Mouse (Mus musculus) lung, embryonic 15.5 days (tissue): ENCODE data around the gene Tle4. TPM values are rescaled to one million over a fixed set of nuclear protein-coding genes. Genes with fewer than 3 reads are reported as not detected.

Source experiments
- ATAC-seq: fragments of 200-750 bp; cut with Nextera tagmentation; 2 replicates; pipeline ENCODE4 v1.8.0; 2017; ENCODE audit warnings: moderate number of reproducible peaks, borderline replicate concordance; ENCODE audit not compliant: low FRiP score, low TSS enrichment; ENCODE audit errors: extremely low read depth
- H3K27ac ChIP-seq: fragments of 300-500 bp; sonication (generic); 2 replicates; pipeline ENCODE4 v1.5.1; 2015; ENCODE audit warnings: moderate library complexity, mild to moderate bottlenecking, inconsistent platforms
- H3K27me3 ChIP-seq: fragments of 300-500 bp; sonication (generic); 2 replicates; pipeline ENCODE4 v1.6.1; 2015; ENCODE audit warnings: inconsistent platforms
- H3K36me3 ChIP-seq: fragments of 300-500 bp; sonication (generic); 2 replicates; pipeline ENCODE4 v1.6.1; 2015; ENCODE audit warnings: inconsistent platforms
- H3K4me1 ChIP-seq: fragments of 300-500 bp; sonication (generic); 2 replicates; pipeline ENCODE4 v1.6.1; 2015; ENCODE audit warnings: inconsistent platforms
- H3K4me2 ChIP-seq: fragments of 300-500 bp; sonication (generic); 2 replicates; pipeline ENCODE4 v1.6.1; 2015; ENCODE audit warnings: inconsistent platforms, mild to moderate bottlenecking, moderate library complexity
- H3K4me3 ChIP-seq: fragments of 300-500 bp; sonication (generic); 2 replicates; pipeline ENCODE4 v1.5.1; 2015; ENCODE audit warnings: mild to moderate bottlenecking, inconsistent platforms
- H3K9ac ChIP-seq: fragments of 300-500 bp; sonication (generic); 2 replicates; pipeline ENCODE4 v1.6.1; 2015; ENCODE audit warnings: inconsistent platforms
- H3K9me3 ChIP-seq: fragments of 300-500 bp; sonication (generic); 2 replicates; pipeline ENCODE4 v1.6.1; 2016; ENCODE audit warnings: inconsistent platforms
- WGBS: fragments of 180-500 bp; shearing (Covaris S2); methylation state at CpG from one replicate; pipeline ENCODE4 v1.1.7; 2015; 5-methylcytosine and 5-hydroxymethylcytosine counted together
- polyA plus RNA-seq: library from polyadenylated mRNA; unstranded; fragments of >200 nt; fragmentation: Nextera tagmentation; extraction: Ambion mirVana; gene quantifications from 2 replicates; pipeline ENCODE4 v1.2.1, GENCODE M21; 2015

The Tle4 gene
- polyA plus RNA-seq, 1 experiment from 2014 or later: 13.5 TPM

DNA sequence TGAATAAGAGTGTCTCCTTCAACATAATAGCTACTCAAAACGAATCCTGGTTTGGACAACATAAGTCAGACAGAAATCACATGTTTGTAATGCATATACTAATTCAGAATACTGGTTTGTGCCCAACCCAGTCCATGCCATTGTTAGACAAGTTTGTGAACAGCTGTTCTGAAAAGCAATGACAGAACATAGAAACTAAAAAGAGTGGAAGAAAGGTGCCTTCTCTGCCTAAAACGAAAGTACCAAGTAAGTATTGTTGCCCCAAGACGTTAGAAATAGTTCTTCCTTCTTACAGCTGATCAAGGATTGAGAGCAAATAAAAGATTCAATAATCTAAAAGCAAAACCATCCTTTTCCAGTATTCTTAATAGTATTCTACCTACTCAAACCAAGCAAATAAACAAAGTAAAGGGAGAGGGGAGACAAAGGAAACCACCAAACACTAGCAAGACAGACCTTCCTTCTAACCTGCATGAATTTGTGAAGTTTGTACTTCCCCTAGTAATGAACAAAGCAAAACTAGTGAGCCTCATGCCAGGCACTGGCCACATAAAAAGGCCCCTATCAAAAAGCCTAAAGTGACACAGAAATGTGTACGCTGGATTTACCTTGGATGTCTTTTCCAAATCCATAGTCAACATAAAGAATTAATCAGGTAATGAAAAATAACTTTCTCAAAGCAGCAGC lies 34.4 kb downstream of the Tle4 start:
- no peak overlapping the region for H3K4me2 ChIP-seq
- no peak overlapping the region for H3K27ac ChIP-seq
- WGBS: 82% methylated on average over 4 of the region's 4 CpGs
- no peaks in the 10 kb centered on the region for H3K9me3 ChIP-seq
- no peaks in the 10 kb centered on the region for H3K36me3 ChIP-seq
- no peaks in the 10 kb centered on the region; the same call in 1 of the 2 replicates for H3K4me1 ChIP-seq
- H3K9ac ChIP-seq: no peak overlapping the region
- ATAC-seq: no peak
- no peak overlapping the region for H3K4me3 ChIP-seq
- no peaks in the 10 kb centered on the region for H3K27me3 ChIP-seq

DNA sequence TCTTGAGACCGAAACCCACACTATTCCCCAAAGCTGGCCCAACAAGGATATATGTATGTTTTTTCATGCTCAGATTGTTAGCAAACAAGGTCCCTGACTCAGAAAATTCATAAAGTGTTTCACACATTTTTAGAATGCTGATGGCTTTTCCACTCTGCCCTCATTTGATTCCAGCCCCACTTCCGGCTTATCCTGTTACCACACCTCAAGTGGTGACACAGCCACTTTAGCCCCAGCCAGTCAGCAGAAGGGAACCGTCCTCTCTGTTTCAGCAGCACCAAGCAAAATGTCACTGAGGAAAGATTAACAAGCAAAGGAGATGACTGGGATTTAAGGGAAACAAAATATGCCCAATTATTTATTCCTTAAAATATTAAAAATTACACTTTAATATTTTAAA lies 50.0 kb downstream of the Tle4 start:
- Histone ChIP-seq H3K27ac (no peak overlapping the region), H3K4me2 (no peak overlapping the region), H3K9ac (no peak overlapping the region), H3K4me3 (no peak overlapping the region), H3K4me1 (no peaks in the 10 kb centered on the region), H3K36me3 (no peaks in the 10 kb centered on the region), H3K9me3 (no peaks in the 10 kb centered on the region), H3K27me3 (no peaks in the 10 kb centered on the region)
- no peak for ATAC-seq
- WGBS: 63% methylated on average over 3 of the region's 3 CpGs

DNA sequence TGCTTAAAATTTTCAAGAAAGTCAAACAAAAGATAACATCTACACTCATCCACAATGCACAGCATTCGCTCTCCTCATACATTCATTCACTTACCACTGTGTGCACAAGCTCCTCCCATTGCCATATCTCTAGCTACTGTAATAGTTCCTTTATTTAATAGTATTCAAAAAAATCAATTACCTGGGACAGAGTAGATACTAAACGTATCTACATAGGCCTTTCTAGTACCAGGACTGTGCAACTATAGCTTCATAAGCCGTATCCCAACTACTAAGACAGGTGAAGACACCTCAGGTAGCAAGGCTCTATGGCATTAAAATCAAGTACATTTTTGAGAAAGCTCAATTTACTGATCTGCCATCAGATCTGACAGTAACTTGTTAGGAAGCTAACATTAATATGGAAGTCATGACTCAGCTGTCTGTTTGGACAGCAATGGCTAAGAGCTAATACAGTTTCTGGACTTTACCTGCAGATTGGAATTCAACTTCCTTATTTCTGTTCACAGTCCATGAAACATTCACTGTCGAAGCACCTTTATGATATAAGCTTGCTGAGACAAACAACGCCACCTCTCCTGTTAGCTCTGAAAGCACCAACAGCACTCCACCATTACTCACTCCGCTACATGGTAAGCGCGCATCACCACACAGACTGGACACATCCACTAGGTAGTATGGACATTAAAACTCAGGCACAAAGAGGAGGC lies 50.6 kb downstream of the Tle4 start:
- no peak overlapping the region for H3K27ac ChIP-seq
- WGBS: 93% methylated on average over 8 of the region's 8 CpGs
- H3K9ac ChIP-seq: no peak overlapping the region
- H3K36me3 ChIP-seq: no peaks in the 10 kb centered on the region
- ATAC-seq: no peak
- H3K9me3 ChIP-seq: no peaks in the 10 kb centered on the region
- no peak overlapping the region for H3K4me2 ChIP-seq
- H3K27me3 ChIP-seq: no peaks in the 10 kb centered on the region
- no peak overlapping the region for H3K4me3 ChIP-seq
- no peaks in the 10 kb centered on the region for H3K4me1 ChIP-seq

DNA sequence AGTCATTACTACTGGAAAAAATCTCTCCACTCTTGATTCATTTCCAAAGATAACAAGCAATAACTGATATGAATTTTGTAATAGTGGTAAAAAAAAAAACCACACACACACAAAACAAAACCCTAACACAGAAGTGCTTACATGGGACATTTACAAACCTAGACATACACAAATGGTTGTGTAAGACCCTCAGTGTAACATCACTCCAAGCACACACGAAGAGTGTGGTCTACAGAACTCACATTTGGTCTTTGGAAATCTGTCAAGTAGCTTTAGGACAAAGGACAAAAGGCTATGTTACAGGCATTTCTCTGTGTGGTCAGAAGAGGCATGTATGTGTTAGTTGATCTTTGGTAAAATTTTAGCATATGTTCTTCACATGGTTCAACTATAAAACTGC lies 52.4 kb downstream of the Tle4 start:
- H3K4me1 ChIP-seq: no peaks in the 10 kb centered on the region
- no peaks in the 10 kb centered on the region for H3K36me3 ChIP-seq
- no peak overlapping the region for H3K9ac ChIP-seq
- H3K27ac ChIP-seq: no peak overlapping the region
- no peak for ATAC-seq
- H3K4me3 ChIP-seq: no peak overlapping the region
- no peaks in the 10 kb centered on the region for H3K9me3 ChIP-seq
- H3K27me3 ChIP-seq: no peaks in the 10 kb centered on the region
- no peak overlapping the region for H3K4me2 ChIP-seq
- WGBS: 67% methylated on average over 1 of the region's 1 CpGs

DNA sequence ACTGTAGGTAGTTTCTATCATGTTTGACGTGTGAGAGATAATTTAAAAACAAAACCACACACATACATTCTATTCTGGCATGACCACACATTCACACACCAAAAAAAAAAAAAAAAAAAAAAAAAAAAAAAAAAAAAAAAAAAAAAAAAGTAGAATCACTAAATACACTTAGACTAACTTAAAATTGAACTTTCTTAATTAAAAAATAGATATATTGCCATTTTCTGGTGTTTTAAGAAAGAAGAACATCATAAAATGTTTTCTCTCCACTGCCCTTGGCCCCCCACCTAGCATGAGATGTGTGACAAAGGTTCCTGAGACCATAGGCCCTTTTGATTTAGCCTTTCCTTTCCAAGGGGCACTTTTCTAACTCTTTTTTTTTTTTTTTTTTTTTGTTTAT lies 54.5 kb downstream of the Tle4 start:
- WGBS: 50% methylated on average over 1 of the region's 1 CpGs
- H3K4me3 ChIP-seq: no peak overlapping the region
- no peak for ATAC-seq
- no peaks in the 10 kb centered on the region for H3K9me3 ChIP-seq
- no peaks in the 10 kb centered on the region for H3K36me3 ChIP-seq
- H3K4me1 ChIP-seq: no peaks in the 10 kb centered on the region
- no peak overlapping the region for H3K4me2 ChIP-seq
- no peaks in the 10 kb centered on the region for H3K27me3 ChIP-seq
- H3K9ac ChIP-seq: no peak overlapping the region
- no peak overlapping the region for H3K27ac ChIP-seq

DNA sequence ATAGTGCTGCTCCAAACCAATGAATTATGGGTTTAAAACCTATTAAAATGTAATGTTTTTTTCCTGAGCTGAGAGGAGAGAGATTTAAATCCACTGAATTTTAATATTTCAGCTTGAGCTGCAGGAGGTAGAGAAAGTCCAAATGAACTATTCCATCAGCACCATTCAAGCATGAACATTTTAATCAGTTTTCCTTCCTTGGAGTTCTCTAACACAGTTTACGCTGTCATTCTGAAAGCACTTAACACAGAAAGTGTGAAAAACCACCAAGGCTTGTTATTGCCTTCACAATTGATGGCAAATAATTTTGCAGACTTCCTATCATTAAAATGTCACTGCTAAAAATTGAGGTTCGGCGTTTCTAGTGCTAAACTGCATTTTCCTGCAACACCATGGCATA lies 57.2 kb downstream of the Tle4 start:
- H3K9ac ChIP-seq: no peak overlapping the region
- no peaks in the 10 kb centered on the region for H3K4me1 ChIP-seq
- no peak overlapping the region for H3K4me3 ChIP-seq
- no peak for ATAC-seq
- no peak overlapping the region for H3K27ac ChIP-seq
- no peaks in the 10 kb centered on the region for H3K9me3 ChIP-seq
- no peaks in the 10 kb centered on the region for H3K36me3 ChIP-seq
- H3K4me2 ChIP-seq: no peak overlapping the region
- H3K27me3 ChIP-seq: no peaks in the 10 kb centered on the region
- 94% methylated on average over 3 of the region's 3 CpGs for WGBS

DNA sequence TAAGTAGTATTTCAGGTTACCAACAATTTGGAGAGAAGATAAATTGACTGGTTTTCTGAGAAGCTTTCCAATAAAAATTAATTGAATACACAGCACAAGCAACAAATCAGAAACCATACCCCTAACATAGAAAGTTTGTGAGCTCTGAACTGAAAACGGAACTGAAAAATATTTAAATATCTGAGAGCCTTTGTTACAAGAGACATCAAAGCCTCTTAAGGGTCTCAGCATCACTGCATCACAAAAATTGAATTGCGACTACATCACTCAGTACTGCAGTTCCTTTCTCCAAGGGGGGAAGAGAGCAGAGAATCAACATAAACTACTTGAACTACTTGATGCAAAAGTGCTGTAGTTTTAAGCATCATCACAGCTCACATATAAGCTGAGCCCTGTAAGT lies 61.2 kb downstream of the Tle4 start:
- H3K4me3 ChIP-seq: no peak overlapping the region
- no peak for ATAC-seq
- H3K9me3 ChIP-seq: no peaks in the 10 kb centered on the region

DNA sequence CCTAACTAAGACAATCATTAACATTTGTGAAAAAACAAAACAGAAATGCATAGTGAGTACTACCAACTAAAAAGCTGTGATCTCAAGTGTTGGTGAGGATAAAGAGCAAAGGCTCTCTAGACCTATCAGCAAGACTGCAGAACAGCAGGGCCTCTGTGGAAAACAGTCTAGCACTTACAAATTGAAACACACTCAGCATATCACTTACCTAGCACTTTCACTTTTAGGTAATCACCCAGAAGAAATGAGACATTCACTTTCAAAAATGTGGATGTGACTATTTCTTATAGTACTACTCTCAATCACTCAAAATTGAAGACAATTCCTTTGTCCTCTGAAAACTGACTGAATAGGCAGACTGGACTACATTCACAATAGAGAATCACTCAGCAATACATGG lies 63.4 kb downstream of the Tle4 start:
- Histone ChIP-seq H3K27me3 (no peaks in the 10 kb centered on the region), H3K36me3 (no peaks in the 10 kb centered on the region), H3K27ac (no peak overlapping the region), H3K9ac (no peak overlapping the region), H3K4me2 (no peak overlapping the region), H3K9me3 (no peaks in the 10 kb centered on the region), H3K4me1 (no peaks in the 10 kb centered on the region), H3K4me3 (no peak overlapping the region)
- ATAC-seq: no peak

More for the DNA sequence above, 61.2 kb downstream of the Tle4 start:
- H3K27me3 ChIP-seq: no peaks in the 10 kb centered on the region
- H3K9ac ChIP-seq: no peak overlapping the region
- H3K4me1 ChIP-seq: no peaks in the 10 kb centered on the region
- WGBS: 85% methylated on average over 2 of the region's 2 CpGs
- no peaks in the 10 kb centered on the region for H3K36me3 ChIP-seq
- H3K27ac ChIP-seq: no peak overlapping the region
- no peak overlapping the region for H3K4me2 ChIP-seq

DNA sequence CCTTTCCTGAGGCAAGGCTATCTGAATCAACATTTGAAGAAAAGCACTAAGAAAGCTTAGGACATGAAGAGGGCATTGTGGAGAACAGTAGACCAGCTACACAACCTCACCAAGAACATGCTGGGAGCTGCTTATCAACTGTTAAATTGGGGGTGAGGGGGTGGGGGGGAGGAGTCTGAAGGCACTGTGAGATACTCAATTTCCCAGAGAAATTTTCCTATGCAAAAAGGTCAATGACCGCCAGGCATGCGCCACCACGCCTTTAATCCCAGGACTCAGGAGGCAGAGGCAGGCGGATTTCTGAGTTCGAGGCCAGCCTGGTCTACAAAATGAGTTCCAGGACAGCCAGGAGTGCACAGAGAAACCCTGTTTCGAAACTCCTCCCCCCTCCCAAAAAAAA lies 65.0 kb downstream of the Tle4 start:
- Histone ChIP-seq H3K27me3 (no peaks in the 10 kb centered on the region), H3K4me1 (no peaks in the 10 kb centered on the region), H3K4me3 (no peak overlapping the region), H3K9ac (no peak overlapping the region), H3K27ac (no peak overlapping the region), H3K36me3 (no peaks in the 10 kb centered on the region), H3K9me3 (no peaks in the 10 kb centered on the region), H3K4me2 (no peak overlapping the region)
- 96% methylated on average over 6 of the region's 6 CpGs for WGBS
- no peak for ATAC-seq

DNA sequence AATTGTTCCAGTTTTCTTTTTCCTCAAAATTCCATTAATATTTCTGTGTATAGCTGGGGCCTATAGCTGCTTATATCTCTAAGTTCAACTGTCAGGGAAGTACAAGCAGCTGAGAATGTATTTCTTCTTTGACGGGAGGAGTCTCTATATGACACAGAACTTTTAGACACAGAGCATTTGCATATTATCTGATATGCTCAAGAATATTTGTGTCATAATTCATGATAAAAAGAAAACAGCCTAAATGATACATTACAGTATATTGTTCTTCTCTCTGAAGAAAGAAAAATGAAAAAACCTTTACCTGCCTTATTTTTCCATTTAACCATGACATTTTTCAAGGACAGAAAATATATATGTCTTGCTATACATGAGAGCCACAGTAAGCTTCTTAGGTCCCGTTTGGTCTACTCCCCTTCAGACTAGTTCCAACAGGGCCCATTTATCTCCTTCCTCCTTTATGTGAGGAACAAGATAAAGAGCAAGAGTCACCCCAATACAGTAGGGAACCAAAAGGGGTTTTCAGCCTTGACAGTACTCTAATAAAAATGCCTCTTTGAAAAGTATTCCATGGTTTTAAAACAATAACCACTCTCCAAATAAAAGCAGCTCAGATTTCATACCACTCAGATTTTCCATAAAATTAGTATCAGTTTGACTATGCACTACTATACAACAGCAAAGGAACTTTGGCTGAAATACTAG lies 77.6 kb downstream of the Tle4 start:
- Histone ChIP-seq H3K27me3 (no peaks in the 10 kb centered on the region), H3K36me3 (no peaks in the 10 kb centered on the region), H3K4me2 (no peak overlapping the region), H3K4me3 (no peak overlapping the region), H3K4me1 (no peaks in the 10 kb centered on the region), H3K27ac (no peak overlapping the region), H3K9me3 (no peaks in the 10 kb centered on the region), H3K9ac (no peak overlapping the region)
- ATAC-seq: no peak
- 65% methylated on average over 2 of the region's 2 CpGs for WGBS

DNA sequence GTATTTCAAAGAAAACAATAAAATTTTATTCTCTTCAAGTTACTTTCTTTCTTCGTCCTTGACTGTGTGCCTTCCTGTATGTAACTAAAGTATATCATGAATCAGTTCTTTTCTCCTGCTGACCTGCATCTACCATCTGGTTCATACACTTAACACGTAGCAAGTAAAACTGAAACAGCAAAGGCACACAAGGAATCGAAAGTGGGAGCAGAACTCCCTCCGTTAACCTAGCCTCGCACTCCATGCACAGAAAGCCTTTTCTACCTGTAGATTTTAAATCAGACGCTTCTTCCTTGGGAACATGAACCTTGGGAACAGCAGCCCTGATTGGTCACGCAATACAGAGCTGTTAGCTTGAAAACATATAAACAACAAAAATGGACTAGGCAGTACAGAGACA lies 78.7 kb downstream of the Tle4 start:
- no peaks in the 10 kb centered on the region for H3K4me1 ChIP-seq
- 0 out of 2 replicates have a peak, but pooled peaks cover 3% of the 10 kb centered on the region for H3K36me3 ChIP-seq
- no peak overlapping the region for H3K9ac ChIP-seq
- no peaks in the 10 kb centered on the region for H3K27me3 ChIP-seq
- no peak overlapping the region for H3K4me2 ChIP-seq
- no peak overlapping the region for H3K4me3 ChIP-seq
- 91% methylated on average over 7 of the region's 7 CpGs for WGBS
- H3K9me3 ChIP-seq: no peaks in the 10 kb centered on the region
- no peak overlapping the region for H3K27ac ChIP-seq
- no peak for ATAC-seq

DNA sequence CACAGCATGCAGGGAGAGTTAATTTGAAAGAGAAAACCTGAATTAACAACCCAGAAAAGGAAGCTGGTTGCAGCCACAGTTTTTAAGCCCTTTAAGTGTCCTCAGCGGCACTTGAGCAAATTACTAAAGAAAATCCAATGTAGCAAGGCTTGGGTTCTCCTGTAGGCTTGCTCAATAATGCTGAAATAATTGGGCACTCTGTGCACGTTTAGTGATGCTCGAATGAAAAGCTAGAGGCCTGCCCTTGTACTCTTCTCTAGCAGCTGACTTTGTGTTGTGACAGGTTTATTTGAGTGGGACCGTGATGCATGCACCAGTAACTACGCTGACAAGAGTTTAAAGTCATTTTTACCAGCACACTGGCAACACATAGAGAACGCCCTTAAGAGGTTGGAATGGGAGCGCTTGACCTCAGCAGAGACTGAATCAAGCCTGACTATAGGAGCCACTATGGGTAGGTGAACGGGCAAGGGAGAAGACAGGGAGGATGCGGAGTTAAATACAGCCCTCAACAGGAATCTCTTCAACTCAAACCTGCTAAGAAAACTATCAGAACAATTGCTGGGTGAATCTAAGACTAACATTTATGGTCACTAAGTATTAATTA lies 79.3 kb downstream of the Tle4 start:
- no peaks in the 10 kb centered on the region for H3K27me3 ChIP-seq
- no peaks in the 10 kb centered on the region for H3K4me1 ChIP-seq
- no peak overlapping the region for H3K9ac ChIP-seq
- no peak overlapping the region for H3K27ac ChIP-seq
- 0 out of 2 replicates have a peak, but pooled peaks cover 3% of the 10 kb centered on the region for H3K36me3 ChIP-seq
- 78% methylated on average over 9 of the region's 9 CpGs for WGBS
- H3K9me3 ChIP-seq: no peaks in the 10 kb centered on the region
- no peak overlapping the region for H3K4me3 ChIP-seq
- ATAC-seq: no peak
- H3K4me2 ChIP-seq: no peak overlapping the region
